Mouse (Mus musculus): Measurements from ENCODE around the gene Acot6.
A peak's percentile ranks its signal among the peaks of the same experiment; 100 is the strongest.

The Acot6 gene

DNA sequence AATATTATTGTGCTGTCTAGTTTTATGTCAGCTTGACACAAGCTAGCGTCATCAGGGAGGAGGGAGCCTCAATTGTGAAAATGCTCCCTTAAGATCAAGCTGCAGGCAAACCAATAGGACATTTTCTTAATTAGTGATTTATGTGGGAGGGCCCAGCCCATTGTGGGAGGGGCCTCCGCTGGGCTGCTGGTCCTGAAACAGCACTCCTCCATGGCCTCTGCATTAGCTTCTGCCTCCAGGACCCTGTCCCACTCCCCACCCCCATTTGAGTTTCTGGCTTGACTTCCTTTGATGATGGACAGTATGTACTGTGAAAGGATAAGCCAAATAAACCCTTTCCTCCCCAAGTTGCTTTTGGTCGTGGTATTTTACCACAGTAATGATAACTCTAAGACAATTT, 6.6 kb downstream of the Acot6 start:
- no peak for DNase-seq

DNA sequence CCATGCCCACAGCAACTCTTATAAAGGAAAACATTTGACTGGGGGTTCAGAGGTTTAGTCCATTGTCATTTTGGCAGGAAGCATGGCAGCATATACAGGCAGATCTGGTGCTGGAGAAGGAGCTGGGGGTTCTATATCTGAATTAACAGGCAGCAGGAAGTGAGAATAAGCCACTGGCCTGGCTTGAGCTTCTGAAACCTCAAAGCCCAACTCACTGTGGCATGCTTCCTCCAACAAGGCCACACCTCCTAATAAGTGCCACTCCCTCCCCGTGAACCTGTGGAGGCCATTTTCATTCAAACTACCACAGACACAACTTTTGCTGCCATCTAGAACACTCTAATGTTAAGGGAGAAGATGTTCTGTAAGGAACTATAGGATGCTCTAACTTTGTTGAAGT, 7.2 kb downstream of the Acot6 start:
- DNase-seq: no peak

DNA sequence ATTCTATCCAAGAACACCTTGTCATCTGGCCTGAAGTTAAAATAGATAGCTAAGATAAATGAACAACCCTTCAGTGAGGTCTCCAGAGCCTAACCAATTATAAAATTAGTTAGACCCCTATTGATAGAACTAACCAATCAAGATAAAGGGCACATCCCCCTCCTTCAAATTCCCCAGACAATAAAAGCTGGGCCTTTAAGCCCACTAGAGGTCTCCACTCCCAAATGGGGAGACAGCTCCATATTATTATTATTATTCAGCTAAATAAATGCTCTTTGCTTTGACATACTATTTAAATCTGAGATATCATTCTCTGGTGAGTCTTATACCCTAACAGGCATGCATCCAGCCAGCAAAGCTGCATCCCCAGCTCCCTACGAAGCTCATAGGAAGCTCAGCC, 9.5 kb downstream of the Acot6 start:
- DNase-seq: no peak

DNA sequence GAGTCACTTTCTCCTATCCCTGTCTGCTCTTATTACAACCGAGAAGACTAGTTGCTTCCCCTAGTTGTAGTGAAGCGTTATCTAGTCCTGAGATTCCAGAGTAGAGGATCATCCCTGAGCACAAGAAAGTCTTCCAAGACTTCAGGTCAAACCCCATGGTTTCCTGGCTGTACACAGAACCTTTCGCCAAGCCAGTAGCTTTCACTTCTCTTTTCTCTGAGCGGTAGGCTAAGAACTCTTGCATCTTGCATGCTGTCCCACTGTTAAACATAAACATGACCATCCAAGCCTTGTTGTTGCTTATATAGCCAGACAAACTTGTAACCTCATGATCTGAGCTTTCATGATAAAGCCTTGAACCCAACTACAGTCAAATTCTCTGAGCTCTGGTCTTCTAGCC, 10.4 kb downstream of the Acot6 start:
- no peak for DNase-seq

DNA sequence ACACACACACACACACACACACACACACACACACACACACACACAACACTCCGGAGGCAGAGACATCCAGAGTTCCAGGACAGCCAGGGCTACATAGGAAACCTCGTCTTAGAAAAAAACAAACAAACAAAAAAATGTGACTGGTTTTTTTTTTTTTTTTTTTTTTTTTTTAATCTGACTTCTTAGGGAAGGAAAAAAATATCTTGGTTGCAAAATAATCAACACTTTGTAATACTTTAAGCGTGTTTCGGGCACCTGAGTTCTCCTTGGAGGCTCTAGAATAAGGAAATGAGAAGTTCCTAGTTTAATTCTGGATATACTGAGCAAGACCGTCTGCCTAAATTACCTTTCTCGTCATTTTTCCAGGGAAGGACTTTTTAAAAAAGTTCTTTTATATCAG, 13.2 kb downstream of the Acot6 start:
- no peak for DNase-seq

DNA sequence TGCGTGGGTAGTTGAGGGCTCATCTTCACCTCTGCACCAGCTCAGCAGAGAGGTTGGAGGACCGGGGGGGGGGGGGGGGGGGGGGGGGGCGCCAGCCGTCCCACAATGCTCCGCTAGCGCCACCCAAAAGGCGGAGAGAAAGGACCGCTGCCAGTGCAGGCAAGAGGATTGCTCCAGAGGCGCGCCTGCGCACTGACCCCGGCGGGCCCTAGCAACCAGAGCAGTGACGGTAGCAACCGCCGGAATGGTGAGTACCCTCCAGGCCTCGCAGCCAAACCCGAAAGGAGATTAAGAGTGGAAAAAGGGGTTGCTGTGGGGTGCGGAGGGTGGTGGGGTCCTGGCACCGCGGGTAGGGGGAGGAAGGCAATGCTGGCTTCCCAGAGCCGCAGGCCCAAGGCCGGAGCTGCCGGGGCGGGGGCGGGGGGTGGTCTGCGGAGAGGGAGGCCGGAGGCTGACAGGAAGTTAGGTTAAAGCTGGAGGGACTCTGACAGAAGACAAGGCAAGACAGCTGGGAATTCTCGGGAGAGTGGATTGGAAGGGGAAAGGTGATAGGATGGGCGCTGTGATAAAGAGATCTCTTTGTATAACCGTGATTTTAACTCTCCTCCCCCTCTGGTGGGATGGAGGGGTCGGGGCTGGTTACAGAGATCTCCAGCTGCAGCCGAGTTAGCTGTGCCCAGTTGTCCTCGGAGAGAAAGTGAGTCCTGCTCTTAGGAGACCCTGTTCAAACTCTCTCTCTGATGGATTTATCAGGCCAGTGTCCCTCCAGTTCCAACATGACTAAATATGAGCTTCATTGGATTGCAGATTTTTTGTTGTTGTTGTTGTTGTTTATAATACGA, 13.9 kb downstream of the Acot6 start, which contains the start of gene Dnal1:
Dnal1 (plus strand) TSS at position 214 of the 842 bp plus-strand sequence.
- peak; percentile 83 for DNase-seq

DNA sequence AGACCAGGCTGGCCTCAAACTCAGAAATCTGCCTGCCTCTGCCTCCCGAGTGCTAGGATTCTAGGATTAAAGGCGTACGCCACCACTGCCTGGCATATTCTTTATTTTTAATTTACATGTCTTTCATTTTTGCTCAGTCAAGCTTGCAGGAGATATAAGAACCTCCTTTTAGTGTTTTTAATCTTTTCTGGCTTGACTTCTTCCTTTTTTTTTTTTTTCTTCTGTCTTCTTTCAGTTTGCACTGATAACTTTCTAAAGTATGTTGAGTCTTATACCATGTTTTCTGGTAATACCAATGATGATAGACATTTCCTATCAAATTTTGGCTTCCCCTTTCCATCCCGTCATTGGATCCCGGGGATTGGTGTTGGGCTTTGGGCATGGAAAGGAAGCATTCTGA, 19.1 kb downstream of the Acot6 start:
- DNase-seq: no peak

DNA sequence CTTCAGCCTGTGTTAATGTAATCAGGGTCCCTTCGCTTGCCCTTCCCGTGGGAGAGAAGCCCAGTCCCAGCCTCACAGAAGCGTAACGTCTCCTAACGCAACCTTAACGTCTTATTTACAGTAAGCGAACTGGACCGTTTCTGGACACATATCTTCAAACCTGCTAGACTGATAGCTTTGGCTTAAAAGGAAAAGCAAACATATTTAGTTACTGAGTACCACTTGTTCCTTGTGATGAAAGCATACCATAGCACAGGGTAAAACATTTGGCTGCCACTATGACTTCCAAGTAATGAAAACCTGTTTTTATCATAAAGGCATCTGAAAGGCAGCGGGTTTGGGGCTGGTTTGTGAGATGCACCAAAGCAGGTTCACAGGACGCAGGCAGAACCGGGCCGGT, 25.4 kb downstream of the Acot6 start:
- DNase-seq: no peak

DNA sequence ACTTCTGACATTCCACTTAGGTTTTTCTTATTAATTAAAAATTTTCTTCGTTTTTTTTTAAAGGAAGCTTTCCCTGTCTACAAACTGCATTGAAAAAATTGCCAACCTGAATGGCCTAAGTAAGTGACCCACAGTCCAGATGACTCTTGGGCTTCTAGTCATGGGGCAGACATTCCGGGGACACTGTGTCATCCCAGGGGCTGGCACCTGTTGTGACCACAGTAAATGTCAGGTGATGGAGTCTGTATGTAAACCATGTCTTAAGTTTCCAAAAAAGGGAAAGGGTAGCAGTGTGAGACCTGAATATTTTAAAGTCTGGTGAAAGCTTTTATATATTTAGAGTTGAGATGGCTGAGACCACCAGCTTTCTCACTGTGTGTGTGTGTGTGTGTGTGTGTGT, 26.4 kb downstream of the Acot6 start:
- DNase-seq: no peak

DNA sequence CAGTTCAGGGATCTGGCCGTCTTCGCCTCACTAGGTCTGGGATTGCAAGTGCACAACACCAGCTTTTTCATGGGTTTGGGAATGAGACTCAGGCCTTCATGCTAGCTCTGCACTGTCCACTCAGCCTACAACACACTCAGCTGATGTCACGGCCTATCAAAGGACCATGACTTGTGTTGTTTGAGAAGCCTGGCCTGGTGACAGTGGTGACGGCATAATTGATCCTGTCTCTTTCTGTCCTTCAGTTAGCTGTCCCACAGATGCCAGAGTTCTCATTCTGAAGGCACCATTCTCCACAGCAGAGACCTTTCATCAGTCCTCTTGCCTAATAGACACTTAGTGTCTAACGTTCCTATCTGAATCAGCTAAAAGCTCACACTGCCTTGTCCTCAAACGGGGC, 28.1 kb downstream of the Acot6 start:
- DNase-seq: no peak

DNA sequence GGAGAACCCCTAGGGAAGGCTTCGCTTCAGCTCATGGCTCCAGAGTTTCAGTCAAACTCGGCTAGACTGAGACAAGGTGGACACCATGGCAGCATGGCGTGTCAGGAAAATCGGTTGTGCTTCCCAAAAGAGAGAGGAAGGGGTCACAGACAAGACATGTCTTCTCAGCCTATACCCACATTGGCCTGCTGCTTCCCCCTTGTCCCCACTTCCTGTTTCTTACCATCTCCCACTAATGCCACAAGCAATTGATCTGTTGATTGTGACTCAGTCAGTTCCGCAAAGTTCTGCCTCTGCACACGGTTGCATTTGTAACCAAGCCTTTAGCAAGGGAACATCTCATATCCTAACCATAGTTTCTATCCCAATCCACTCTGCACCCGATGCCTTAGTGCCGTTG, 29.5 kb downstream of the Acot6 start:
- DNase-seq: no peak

DNA sequence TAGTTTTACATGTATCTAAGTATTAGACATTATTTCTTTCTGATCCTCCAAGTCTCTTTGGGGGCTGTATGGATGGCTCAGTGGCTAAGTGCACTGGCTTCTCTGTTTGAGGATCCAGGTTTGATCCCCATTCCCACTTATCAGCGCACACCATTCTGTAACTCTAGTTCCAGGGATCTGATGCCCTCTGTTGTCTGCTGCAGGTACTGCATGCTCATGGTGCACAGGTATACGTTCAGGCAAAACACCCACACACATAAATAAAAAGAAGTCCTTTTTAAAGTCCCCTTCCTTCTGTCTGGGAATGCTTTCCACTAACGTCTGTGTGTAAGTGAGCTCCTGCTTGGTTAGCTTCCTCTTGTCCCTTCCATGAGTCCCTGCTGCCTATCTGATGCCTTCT, 31.8 kb downstream of the Acot6 start:
- DNase-seq: peak; percentile 47

DNA sequence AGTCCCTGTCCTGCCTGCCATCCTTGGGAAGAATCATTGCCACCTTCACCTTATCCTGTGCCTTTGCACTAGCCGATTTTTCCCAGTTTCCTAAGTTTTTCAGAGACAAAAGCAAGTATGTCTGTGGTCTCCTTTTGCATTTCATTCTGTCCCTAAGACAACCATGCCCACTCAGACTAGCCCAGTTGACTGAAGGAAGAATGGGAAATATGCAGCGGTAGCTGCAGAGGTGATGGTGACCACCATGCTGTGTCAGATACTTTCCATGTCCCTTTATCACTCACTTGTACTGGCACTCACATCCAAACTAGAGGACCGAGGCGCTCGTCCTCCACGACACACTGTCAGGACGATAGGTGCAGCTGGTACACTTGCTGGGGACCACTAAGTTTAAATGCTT, 36.7 kb downstream of the Acot6 start:
- DNase-seq: no peak

DNA sequence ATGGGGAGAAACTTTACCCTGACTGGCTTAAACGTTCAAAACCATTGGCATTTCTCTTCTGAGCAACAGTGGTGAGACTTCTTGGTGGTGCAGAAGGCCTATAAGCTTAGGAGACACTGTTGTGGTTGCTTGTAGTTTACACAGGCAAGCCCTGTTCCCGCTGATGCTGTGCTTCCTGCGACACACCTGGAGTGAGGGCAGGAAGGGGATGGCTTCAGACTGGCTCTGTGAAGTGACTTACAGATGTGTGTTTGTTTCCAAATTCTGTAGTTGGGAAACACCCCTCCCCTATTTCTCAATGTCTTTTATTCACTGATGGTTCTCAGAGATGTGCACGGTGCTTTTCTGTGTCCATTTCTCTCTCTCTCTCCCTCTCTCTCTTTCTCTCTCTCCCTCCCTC, 39.7 kb downstream of the Acot6 start:
- no peak for DNase-seq

DNA sequence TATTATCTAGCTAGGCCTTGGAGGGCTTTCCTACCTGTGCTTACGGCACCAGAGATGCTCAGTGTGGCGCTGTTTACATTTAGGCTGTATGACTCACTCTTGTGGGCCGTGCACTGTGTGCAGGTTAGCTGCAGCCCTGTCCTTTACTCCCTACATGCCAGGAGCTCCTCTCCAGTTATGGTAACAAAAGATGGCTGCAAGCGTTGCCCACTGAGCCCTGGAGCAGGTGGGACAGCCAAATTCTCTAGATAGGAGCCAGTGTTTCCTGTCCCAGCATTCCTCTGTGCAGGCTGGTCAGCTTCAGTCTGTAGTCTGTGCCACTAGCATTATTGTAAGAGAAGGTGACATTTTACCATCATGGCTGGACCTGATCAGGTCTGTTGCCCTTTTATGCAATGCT, 40.8 kb downstream of the Acot6 start:
- no peak for DNase-seq

DNA sequence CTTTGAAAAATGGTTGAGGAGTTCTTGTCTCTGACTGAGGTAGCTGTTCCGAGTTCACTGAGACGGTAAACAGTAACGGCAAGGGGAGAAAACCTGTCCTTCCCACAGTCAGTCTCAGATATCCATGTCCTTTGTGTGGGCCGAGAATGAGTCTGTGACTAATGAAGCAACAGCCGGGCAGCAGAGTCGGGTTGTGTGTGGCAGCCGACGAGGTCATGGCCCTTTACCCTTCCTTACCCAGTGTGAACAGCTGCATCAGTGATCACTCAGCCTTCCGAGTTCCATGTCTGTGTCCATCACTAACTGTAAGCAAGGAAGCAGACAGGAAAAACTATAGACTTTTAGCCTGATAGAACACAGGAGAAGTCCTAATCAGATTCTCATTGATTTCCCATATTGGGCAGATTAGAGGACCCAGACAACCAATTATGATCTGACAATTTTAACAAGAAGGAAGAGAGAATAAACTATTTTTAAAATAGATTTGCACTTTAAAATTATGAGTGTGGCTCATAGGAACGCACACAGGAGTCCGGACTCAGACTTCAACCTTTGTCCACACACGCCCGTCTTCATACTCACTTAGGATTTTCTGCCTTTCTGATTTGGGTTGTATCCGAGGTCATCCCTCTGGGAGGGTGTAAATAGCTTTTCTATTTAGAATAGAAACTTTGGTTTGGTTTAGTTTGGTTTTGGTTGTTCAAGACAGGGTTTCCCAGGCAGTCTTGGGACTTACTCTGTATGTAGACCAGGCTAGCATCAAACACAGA, 42.0 kb downstream of the Acot6 start:
- no peak for DNase-seq

DNA sequence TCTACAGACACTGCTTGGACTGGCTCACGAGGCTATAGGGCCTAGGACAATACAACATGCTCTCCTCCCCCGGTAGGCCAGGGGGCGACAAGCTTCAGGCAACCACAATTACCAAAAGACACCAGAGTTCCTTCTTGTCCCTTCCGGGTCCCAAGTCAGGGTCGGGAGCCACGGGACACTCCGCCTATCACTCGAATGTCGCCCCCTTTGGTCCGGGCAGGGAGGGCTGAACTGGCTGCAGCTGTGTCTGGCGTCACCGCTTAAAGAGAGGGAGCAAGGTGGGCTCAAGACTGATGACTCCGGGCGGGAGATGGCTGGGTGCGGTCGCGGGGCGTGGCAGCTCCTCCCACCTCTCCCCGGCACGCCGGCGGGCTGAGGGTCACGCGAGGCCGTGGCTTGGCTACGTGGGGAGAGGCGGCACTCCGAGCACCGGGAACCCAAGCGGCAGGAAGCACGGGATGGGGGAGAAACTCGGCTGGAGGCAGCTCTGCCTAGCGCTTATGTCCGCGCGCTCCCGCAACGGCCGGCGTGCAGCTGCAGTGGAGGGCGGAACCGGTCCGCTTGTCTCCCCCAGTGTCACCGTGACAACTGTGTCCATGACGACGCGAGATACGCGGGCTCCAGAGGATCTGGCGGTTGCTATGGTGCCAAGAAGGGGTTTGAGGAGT, 47.6 kb downstream of the Acot6 start, which contains the start of gene Pnma1:
Pnma1 (minus strand) TSS at position 536 of the 668 bp plus-strand sequence.
- DNase-seq: peak; percentile 61

DNA sequence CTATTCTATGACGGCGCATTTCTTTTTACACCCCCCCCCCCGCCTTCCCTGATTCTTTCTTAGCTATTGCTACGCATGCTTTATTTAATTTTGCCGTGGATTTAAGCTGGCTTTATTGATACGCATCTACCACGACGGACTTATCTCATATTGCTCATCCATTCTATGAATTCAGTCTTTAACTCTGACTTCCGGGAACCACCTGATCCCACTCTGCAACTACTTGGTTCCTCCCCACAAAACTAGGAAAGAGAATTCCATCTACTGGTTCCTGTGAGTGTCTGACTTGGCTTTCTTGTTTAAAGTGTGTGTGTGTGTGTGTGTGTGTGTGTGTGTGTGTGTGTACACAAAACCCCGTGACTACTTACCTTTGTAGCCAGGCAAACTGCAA, 48.2 kb downstream of the Acot6 start:
- DNase-seq: no peak

DNA sequence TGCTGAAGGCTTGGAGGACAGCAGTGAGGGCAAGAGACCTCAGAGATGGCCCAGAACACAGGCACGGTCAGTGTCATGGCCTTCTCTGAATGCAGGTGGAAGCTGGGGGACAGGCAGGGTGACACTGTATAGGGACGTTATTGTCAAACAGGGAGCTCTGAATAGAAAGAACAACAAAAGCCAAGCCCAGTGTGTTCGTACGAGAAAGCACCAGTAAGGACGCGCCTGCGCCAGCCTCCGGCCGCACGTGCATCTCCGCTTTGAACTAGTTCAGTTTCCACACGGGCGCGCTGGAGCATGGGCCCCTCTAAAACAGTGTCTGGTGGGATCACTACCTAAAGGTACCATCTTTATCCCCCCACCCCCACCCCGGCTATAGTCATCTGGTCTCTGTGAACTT, 49.5 kb downstream of the Acot6 start:
- no peak for DNase-seq

DNA sequence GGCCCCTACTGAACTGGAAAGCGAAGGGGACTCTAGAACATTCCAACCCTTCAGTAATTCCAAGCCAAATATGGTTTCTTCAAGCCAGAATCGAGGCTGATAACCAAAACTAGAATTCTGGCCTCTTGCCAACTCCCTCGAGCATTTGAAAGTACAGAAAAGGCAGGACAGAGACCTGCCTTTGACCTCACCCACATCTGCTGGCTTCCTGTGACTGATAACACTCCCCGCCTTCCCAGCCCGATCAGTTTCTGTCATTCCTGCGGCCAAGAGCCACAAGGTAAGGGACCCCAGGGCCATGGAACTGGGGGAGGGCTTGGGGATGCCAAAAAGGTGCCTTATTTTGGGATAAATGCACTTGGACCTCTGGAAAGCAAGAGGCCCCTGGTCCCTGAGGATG, 50.5 kb downstream of the Acot6 start:
- no peak for DNase-seq

DNA sequence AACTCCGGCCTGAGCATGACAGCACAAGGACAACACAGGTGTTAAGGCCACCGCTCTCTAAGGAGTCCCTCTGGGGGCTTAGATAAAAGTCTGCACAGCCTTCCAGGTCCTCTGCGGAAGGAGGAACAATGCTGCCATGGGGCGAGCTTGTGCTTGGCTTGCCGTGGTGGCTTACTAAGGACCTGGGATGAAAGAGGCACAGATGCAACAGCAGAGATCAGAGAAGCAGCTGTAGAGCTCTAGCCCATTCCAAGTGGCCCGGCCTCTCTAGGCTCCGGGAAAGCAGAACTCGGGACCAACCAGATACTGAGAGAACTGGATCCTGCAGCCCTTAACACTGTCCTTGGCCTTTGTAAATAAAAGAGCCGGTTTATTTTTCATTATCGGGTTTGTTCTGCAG, 51.5 kb downstream of the Acot6 start:
- no peak for DNase-seq

DNA sequence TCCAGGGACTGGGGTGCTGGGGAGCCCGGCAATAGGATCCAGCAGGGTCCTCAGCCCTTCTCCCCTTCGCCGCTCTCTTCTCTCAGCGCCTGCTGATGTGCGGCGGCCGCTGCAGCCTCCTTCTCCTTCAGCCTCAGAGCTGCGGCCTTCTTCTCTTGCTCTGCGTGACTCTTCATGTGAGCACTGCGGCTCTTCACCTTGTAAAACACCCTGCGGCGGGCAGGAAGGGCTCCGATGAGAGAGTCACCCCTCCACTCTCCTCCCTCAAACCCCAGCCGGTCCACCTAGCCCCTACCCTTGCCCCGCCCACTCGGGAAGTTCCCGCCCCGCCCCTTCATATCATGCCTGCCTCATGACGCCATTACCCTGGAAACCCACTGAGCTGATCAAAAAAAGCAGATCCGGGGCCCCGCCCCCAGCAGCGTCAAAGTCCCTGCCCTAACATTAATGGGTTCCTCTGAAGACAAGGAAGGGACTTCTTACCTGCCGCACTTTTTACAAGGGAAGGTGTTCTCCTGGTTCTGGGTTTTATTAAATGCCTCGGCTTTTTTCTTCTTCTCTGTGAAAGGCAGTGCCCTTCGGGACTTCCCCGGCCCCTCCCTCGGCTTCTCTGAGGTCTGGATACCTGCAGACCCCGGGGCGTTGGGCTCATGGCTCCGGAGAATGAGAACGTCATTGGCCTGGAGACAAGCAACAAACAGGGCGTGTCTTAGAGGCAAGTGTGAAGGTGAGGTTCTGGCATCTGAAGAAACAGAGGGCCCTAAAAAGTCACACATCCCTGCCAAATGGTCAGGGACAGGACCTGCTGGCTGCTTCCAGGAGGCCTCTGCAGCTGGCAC, 52.1 kb downstream of the Acot6 start:
- DNase-seq: no peak

DNA sequence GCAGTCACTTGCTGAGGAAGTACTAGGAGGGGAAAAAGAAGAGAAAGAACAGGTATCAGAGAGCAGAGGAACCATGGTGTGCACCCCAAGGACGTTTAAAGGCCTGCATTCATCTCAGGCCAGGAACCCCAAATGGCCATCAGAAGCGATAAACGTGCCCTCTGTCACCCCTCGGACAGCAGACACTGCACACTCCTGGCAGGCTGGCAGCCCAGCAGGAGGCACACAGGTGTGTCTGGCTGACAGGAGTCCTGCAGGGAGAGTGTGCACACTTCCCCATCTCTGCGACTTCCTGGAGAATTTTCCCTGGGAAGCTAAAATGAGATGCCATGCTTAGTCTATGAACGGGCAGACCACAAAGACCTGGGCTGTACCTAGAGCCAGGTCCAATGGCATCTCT, 53.0 kb downstream of the Acot6 start:
- no peak for DNase-seq
